Mouse (Mus musculus): ENCODE data around the gene Dnajb7. TPM values are rescaled to one million over a fixed set of nuclear protein-coding genes. Genes with fewer than 3 reads are reported as not detected.
A peak's percentile ranks its signal among the peaks of the same experiment; 100 is the strongest.
"Not testable (repeated sequence)": the region's sequence is repeated elsewhere in the genome, so short reads cannot be mapped to it uniquely, and the experiment has no call there.

Gene Dnajb7
- polyA plus RNA-seq, 1 experiment from 2014 or later: 2.1 TPM

DNA sequence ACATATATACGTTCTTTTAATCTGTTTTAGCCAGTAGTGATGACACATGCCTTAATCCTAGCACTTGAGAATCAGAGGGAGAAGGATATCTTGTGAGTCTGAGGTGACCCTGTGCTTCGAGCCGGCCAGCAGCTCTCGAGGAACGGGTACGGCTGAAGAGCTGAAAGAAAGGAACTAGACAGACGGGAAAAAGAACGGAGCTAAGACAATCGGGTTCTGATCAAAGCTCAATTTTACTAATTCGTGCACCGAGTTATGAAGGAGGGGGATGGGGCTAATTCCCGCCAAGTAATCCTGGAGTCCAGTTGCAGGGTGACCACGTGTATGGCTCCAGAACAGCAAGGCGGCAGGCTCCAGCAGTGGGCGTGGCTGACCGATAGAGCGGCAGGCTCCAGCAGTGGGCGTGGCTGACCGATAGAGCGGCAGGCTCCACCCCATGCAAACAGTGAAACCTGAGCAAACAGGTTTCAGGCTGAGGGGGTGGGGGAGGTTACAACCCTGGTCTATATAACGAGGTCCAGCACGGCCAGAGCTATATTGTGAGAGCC, 8.7 kb upstream of the Dnajb7 start:
- ATAC-seq (ENCODE audit: low read depth): peak; percentile 93
- 2% methylated on average over 22 of the region's 22 CpGs for WGBS

DNA sequence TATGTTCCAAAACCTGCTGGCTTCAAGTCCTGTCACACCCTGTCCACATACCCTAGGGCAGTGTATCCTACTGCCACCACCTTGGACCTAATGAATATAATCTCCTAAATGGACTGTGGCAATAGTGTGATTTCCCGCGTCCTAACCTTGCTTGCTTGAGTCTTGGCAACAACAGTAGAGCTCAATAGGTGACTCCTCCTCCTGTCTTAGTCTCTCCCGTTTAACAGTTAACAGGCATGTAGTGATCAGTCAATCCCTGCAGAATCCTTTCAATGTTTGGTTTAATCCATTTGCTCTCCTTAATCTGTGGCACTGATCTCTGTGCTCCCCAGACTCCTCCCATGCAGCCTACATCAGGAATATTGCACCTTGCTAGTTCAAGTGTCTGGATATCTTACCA, 3.1 kb downstream of the Dnajb7 start:
- H3K36me3 ChIP-seq (ENCODE audit: control insufficient read depth, insufficient read depth, low read length): no peaks in the 10 kb centered on the region
- ATAC-seq (ENCODE audit: low read depth): no peak
- H3K4me2 ChIP-seq (ENCODE audit: low read depth, low read length): no peak overlapping the region
- H3K27ac ChIP-seq (ENCODE audit: low read length): no peak overlapping the region
- H3K4me3 ChIP-seq (ENCODE audit: low read length): no peak overlapping the region
- H3K4me1 ChIP-seq (replicated peaks; ENCODE audit: control insufficient read depth, insufficient read depth, low read length): peaks cover 6% of the 10 kb centered on the region; the same call in 1 of the 2 replicates
- no peaks in the 10 kb centered on the region for H3K9me3 ChIP-seq (ENCODE audit: control insufficient read depth, low read length)
- H3K27me3 ChIP-seq (ENCODE audit: control insufficient read depth, insufficient read depth, low read depth, low read length): no peaks in the 10 kb centered on the region
- H3K9ac ChIP-seq (ENCODE audit: low read length): no peak overlapping the region
- 86% methylated on average over 3 of the region's 3 CpGs for WGBS

More for the DNA sequence above, 8.7 kb upstream of the Dnajb7 start:
- not testable (repeated sequence) for H3K4me1 ChIP-seq (replicated peaks; ENCODE audit: control insufficient read depth, insufficient read depth, low read length); H3K27ac ChIP-seq (ENCODE audit: low read length); H3K36me3 ChIP-seq (ENCODE audit: control insufficient read depth, insufficient read depth, low read length); H3K9me3 ChIP-seq (ENCODE audit: control insufficient read depth, low read length); H3K27me3 ChIP-seq (ENCODE audit: control insufficient read depth, insufficient read depth, low read depth, low read length)
- Histone ChIP-seq H3K4me2 (ENCODE audit: low read depth, low read length) (peak overlapping the region; percentile 55), H3K9ac (ENCODE audit: low read length) (peak overlapping the region; percentile 6), H3K4me3 (ENCODE audit: low read length) (peak overlapping the region; percentile 33)

DNA sequence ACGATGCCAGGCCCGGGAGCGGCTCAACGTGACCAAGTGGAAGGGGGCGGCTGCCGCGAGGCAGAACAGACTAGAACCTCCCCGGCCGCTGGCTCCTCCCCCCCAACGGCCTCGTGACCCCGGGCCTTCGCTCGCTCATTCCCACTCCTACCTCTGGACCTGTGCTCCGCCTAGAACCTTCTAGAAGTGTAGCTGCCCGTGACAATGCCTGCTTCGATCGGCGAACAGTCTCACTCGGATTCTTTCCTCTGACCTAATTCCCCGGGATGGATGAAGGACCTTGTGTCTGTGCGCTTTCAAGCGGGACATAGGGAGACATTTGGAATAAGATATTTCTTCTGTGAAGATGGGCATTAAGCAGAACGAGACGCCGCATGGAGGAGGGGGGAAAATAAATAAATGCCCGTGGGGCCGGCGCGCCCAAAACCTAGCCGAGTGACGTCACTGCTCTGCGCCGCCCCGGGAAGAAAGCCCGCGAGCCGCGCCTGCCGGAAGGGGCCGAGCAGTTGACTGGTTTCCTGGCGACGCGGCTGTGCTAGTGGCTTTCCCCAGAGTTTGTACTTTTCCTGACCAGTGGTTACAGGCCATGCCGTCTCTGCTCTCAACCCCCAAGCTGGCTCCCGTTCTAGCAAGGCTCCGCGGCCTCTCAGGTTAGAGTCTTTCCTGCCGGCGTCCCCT, 8.3 kb downstream of the Dnajb7 start, which contains the start of the genes St13 and Xpnpep3:
St13 (minus strand) TSS at position 440 of the 678 bp plus-strand sequence.
Xpnpep3 (plus strand) TSS at position 501 of the 678 bp plus-strand sequence.
- under 1% methylated on average over 48 of the region's 50 CpGs for WGBS
- Histone ChIP-seq H3K36me3 (ENCODE audit: control insufficient read depth, insufficient read depth, low read length) (no peaks in the 10 kb centered on the region), H3K4me2 (ENCODE audit: low read depth, low read length) (peak within 1 kb of the TSS; percentile 75), H3K4me1 (replicated peaks; ENCODE audit: control insufficient read depth, insufficient read depth, low read length) (peaks cover 17% of the 10 kb centered on the region), H3K27me3 (ENCODE audit: control insufficient read depth, insufficient read depth, low read depth, low read length) (no peaks in the 10 kb centered on the region), H3K9ac (ENCODE audit: low read length) (peak within 1 kb of the TSS; percentile 76), H3K4me3 (ENCODE audit: low read length) (peak within 1 kb of the TSS; percentile 62), H3K9me3 (ENCODE audit: control insufficient read depth, low read length) (no peaks in the 10 kb centered on the region), H3K27ac (ENCODE audit: low read length) (peak within 1 kb of the TSS; percentile 95)
- ATAC-seq (ENCODE audit: low read depth): peak; percentile 100

DNA sequence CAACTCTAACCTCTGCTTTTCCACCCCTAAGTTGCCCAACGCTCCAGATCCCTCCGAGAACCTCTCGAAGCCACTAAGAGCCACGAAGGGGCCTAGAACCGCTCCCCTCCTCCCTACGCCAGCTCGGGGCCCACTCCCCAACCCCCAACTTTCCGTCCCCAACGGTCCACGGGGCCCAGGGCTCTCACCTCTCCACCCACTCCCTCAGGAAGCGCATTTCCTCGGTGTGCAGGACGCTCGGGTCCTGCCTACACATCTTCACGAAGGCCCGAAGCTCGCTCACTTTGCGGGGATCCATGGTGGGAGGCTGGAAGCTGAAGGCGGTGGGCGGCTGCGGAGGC, 8.8 kb downstream of the Dnajb7 start:
- Histone ChIP-seq H3K4me3 (ENCODE audit: low read length) (peak overlapping the region; percentile 62), H3K9me3 (ENCODE audit: control insufficient read depth, low read length) (no peaks in the 10 kb centered on the region), H3K4me2 (ENCODE audit: low read depth, low read length) (peak overlapping the region; percentile 75), H3K4me1 (replicated peaks; ENCODE audit: control insufficient read depth, insufficient read depth, low read length) (peaks cover 17% of the 10 kb centered on the region), H3K27ac (ENCODE audit: low read length) (peak overlapping the region; percentile 95), H3K27me3 (ENCODE audit: control insufficient read depth, insufficient read depth, low read depth, low read length) (no peaks in the 10 kb centered on the region), H3K9ac (ENCODE audit: low read length) (peak overlapping the region; percentile 76), H3K36me3 (ENCODE audit: control insufficient read depth, insufficient read depth, low read length) (no peaks in the 10 kb centered on the region)
- peak; percentile 63; the same call in 1 of the 2 replicates for ATAC-seq (ENCODE audit: low read depth)
- WGBS: 0% methylated on average over 21 of the region's 21 CpGs

DNA sequence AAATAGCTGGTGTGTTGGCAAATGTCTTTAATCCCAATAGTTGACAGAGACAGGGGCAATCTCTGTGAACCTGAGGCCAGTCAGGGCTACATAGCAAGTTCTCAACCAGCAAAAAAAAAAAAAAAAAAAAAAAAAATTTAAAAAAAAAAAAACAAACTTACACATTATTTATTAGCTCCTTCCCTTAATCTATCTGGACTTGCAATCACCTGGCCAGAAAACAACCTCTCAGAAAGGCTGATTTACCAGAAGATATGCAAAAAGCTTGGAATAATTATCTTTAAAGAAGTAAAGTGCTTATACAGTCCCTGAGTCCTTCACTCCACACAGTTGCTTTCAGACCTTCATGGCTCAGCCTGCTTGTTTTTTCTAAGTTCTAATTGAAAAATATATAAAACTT, 9.9 kb downstream of the Dnajb7 start:
- H3K4me1 ChIP-seq (replicated peaks; ENCODE audit: control insufficient read depth, insufficient read depth, low read length): peaks cover 17% of the 10 kb centered on the region
- H3K27ac ChIP-seq (ENCODE audit: low read length): peak overlapping the region; percentile 40; the same call in 1 of the 2 replicates
- peak overlapping the region; percentile 75 for H3K4me2 ChIP-seq (ENCODE audit: low read depth, low read length)
- peak overlapping the region; percentile 76 for H3K9ac ChIP-seq (ENCODE audit: low read length)
- H3K9me3 ChIP-seq (ENCODE audit: control insufficient read depth, low read length): no peaks in the 10 kb centered on the region
- H3K36me3 ChIP-seq (ENCODE audit: control insufficient read depth, insufficient read depth, low read length): no peaks in the 10 kb centered on the region
- ATAC-seq (ENCODE audit: low read depth): no peak
- peak overlapping the region; percentile 62 for H3K4me3 ChIP-seq (ENCODE audit: low read length)
- H3K27me3 ChIP-seq (ENCODE audit: control insufficient read depth, insufficient read depth, low read depth, low read length): no peaks in the 10 kb centered on the region

DNA sequence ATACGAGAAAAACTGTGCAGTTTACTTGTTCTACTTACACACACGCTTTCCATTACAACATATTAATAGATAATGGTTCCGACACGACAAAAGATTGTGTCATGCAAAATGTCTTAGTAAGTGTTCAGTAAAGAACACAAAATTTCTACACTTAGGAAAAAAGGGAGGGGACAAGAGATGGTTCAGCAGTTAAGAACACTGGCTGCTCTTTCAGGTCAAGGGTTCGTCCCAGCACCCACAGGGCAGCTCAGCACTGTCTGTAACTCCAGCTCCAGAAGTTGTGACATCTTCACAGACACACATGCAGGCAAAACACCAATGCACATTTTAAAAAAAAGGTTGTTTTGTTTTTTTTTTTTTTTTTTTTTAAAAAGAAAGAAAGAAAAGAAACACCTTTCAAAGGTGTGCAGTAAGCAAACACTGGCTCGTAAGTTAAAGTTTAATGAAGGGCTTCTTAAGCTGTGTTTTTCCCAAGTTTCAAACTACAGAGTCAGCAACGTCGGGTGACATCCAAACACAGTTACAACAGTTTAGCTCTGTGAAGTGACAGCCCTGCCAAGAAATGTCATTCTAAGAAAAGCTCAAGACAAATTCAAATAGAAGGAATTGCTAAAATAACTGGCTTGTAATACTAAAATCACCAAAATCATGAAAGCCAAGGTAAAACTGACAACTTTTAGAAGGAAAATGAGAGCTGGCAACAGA, 13.7 kb downstream of the Dnajb7 start:
- WGBS: 69% methylated on average over 8 of the region's 8 CpGs
- Histone ChIP-seq H3K9ac (ENCODE audit: low read length) (no peak overlapping the region), H3K27me3 (ENCODE audit: control insufficient read depth, insufficient read depth, low read depth, low read length) (no peaks in the 10 kb centered on the region), H3K9me3 (ENCODE audit: control insufficient read depth, low read length) (no peaks in the 10 kb centered on the region), H3K27ac (ENCODE audit: low read length) (no peak overlapping the region), H3K4me3 (ENCODE audit: low read length) (no peak overlapping the region), H3K4me1 (replicated peaks; ENCODE audit: control insufficient read depth, insufficient read depth, low read length) (peaks cover 11% of the 10 kb centered on the region), H3K4me2 (ENCODE audit: low read depth, low read length) (no peak overlapping the region), H3K36me3 (ENCODE audit: control insufficient read depth, insufficient read depth, low read length) (peaks cover 16% of the 10 kb centered on the region)
- no peak for ATAC-seq (ENCODE audit: low read depth)

DNA sequence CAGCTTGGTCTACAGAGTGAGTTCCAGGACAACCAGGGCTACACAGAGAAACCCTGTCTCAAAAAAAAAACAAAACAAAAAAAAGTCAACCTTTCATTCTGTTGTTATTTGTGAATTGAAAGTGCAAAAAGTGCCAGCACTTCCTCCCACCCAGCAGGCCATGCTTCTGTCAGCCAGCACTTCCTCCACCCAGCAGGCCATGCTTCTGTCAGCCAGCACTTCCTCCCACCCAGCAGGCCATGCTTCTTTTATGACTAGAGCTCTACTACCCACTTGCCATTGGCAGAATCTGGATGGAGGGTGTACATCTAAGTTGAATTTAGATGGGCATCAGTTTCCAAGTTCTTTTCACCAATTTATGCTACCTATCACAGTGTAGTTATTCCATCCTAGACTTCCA, 15.1 kb downstream of the Dnajb7 start:
- Histone ChIP-seq H3K9me3 (ENCODE audit: control insufficient read depth, low read length) (no peaks in the 10 kb centered on the region), H3K27ac (ENCODE audit: low read length) (no peak overlapping the region), H3K4me1 (replicated peaks; ENCODE audit: control insufficient read depth, insufficient read depth, low read length) (peaks cover 5% of the 10 kb centered on the region), H3K4me2 (ENCODE audit: low read depth, low read length) (no peak overlapping the region), H3K9ac (ENCODE audit: low read length) (no peak overlapping the region), H3K4me3 (ENCODE audit: low read length) (no peak overlapping the region), H3K36me3 (ENCODE audit: control insufficient read depth, insufficient read depth, low read length) (peaks cover 18% of the 10 kb centered on the region), H3K27me3 (ENCODE audit: control insufficient read depth, insufficient read depth, low read depth, low read length) (no peaks in the 10 kb centered on the region)
- no peak for ATAC-seq (ENCODE audit: low read depth)

DNA sequence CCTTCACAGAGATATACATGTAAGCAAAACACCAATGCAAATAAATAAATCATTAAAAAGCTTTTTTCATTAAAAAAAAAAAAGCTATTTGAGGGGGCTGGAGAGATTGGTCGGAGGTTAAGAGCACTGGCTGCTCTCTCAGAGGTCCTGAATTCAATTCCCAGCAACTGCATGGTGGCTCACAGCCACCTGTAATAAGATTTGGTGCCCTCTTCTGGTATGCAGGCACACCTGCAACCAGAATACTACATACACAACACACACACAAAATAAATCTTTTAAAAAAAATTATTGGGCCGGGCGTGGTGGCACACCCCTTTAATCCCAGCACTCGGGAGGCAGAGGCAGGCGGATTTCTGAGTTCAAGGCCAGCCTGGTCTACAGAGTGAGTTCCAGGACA, 21.8 kb downstream of the Dnajb7 start:
- Histone ChIP-seq H3K9ac (ENCODE audit: low read length) (no peak overlapping the region), H3K4me1 (replicated peaks; ENCODE audit: control insufficient read depth, insufficient read depth, low read length) (no peaks in the 10 kb centered on the region), H3K27me3 (ENCODE audit: control insufficient read depth, insufficient read depth, low read depth, low read length) (no peaks in the 10 kb centered on the region), H3K27ac (ENCODE audit: low read length) (no peak overlapping the region), H3K4me2 (ENCODE audit: low read depth, low read length) (no peak overlapping the region), H3K9me3 (ENCODE audit: control insufficient read depth, low read length) (no peaks in the 10 kb centered on the region), H3K36me3 (ENCODE audit: control insufficient read depth, insufficient read depth, low read length) (peaks cover 56% of the 10 kb centered on the region), H3K4me3 (ENCODE audit: low read length) (no peak overlapping the region)
- no peak for ATAC-seq (ENCODE audit: low read depth)
- WGBS: 95% methylated on average over 5 of the region's 5 CpGs

DNA sequence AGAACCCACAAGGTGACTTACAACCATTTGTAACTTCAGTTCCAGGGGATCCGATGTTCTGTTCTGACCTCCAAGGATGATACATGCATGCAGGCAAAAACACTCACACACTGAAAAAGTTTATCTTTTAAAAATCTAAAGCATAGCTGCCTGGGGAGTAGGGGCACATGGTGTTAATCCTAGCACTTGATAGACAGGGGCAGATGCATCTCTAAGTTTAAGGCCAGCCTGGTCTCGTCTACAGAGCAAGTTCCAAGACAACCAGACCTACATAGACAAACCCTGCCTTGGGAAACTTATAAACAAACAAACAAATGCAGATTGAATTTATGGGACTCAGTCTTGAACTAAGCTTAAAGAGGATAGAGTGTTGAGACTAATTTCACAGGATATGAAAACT, 29.3 kb downstream of the Dnajb7 start:
- peaks cover 25% of the 10 kb centered on the region for H3K36me3 ChIP-seq (ENCODE audit: control insufficient read depth, insufficient read depth, low read length)

More for the DNA sequence above, 29.3 kb downstream of the Dnajb7 start:
- no peaks in the 10 kb centered on the region for H3K4me1 ChIP-seq (replicated peaks; ENCODE audit: control insufficient read depth, insufficient read depth, low read length)
- H3K4me3 ChIP-seq (ENCODE audit: low read length): no peak overlapping the region
- H3K4me2 ChIP-seq (ENCODE audit: low read depth, low read length): no peak overlapping the region
- H3K27ac ChIP-seq (ENCODE audit: low read length): no peak overlapping the region
- no peak overlapping the region for H3K9ac ChIP-seq (ENCODE audit: low read length)
- WGBS: 85% methylated on average over 2 of the region's 2 CpGs
- no peaks in the 10 kb centered on the region for H3K9me3 ChIP-seq (ENCODE audit: control insufficient read depth, low read length)
- no peak for ATAC-seq (ENCODE audit: low read depth)
- H3K27me3 ChIP-seq (ENCODE audit: control insufficient read depth, insufficient read depth, low read depth, low read length): no peaks in the 10 kb centered on the region
